Mouse (Mus musculus) embryonic facial prominence, embryonic 10.5 days (tissue): Measurements from ENCODE around the gene Mb21d2. TPM values are rescaled to one million over a fixed set of nuclear protein-coding genes. Genes with fewer than 3 reads are reported as not detected.

Source experiments
- DNase-seq: peaks from one replicate; pipeline ENCODE4 v3.0.0-alpha.2; 2017; ENCODE audit warnings: low spot score
- H3K27ac ChIP-seq: fragments of 300-500 bp; sonication (generic); replicated peaks from 2 replicates; pipeline ENCODE4 v1.5.1; 2016; ENCODE audit warnings: mild to moderate bottlenecking
- H3K27me3 ChIP-seq: fragments of 300-500 bp; sonication (generic); replicated peaks from 2 replicates; pipeline ENCODE4 v1.6.1; 2016; ENCODE audit warnings: low read depth, mild to moderate bottlenecking; ENCODE audit not compliant: poor library complexity, severe bottlenecking
- H3K36me3 ChIP-seq: fragments of 300-500 bp; sonication (generic); replicated peaks from 2 replicates; pipeline ENCODE4 v1.6.1; 2016; ENCODE audit warnings: mild to moderate bottlenecking, moderate library complexity
- H3K4me1 ChIP-seq: fragments of 300-500 bp; sonication (generic); 2 replicates; pipeline ENCODE4 v1.6.1; 2016
- H3K4me3 ChIP-seq: fragments of 300-500 bp; sonication (generic); 2 replicates; pipeline ENCODE4 v1.5.1; 2016; ENCODE audit warnings: mild to moderate bottlenecking, moderate library complexity
- H3K9me3 ChIP-seq: fragments of 300-500 bp; sonication (generic); 2 replicates; pipeline ENCODE4 v1.6.1; 2016; ENCODE audit warnings: mild to moderate bottlenecking
- WGBS: fragments of 180-500 bp; shearing (Covaris S2); methylation state at CpG from one replicate; pipeline ENCODE4 v1.1.7; 2016; 5-methylcytosine and 5-hydroxymethylcytosine counted together
- polyA plus RNA-seq: library from polyadenylated mRNA; unstranded; fragments of >200 nt; fragmentation: Nextera tagmentation; extraction: Ambion mirVana; gene quantifications from 2 replicates; pipeline ENCODE4 v1.2.1, GENCODE M21; 2016

Mb21d2 gene
- polyA plus RNA-seq, 1 experiment from 2014 or later, result 7.3 TPM

DNA sequence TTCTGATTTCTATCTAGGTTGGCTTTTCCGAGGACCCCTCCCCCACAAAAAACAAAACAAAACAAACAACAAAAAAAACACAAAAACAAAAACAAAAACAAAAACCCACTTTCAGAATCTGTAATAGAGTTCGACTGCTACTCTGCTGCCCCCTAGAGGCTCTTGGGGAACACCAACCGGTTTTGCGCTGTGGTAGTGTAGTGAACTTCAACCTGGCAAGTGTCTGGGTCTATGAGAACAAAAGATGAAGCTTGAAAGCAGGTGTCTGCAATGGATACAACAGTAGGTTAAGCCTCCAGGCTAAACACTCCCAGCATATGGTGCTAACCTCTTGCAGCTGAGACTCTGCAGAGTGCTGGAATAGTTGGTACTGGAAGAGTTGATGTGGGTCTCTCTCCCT is 136.4 kb downstream of the Mb21d2 start:
- Histone ChIP-seq H3K4me1 (no peaks in the 10 kb centered on the region), H3K4me3 (no peak overlapping the region), H3K27ac (no peak overlapping the region), H3K27me3 (no peaks in the 10 kb centered on the region), H3K36me3 (no peaks in the 10 kb centered on the region), H3K9me3 (no peaks in the 10 kb centered on the region)
- DNase-seq, result peak; percentile 54
- WGBS, result 3% methylated on average over 4 of the region's 4 CpGs

Other genes with a start within 250 kb of the Mb21d2 start
- gene Fgf12, start 176.6 kb downstream of the Mb21d2 start, polyA plus RNA-seq, result 2.3 and 2.5 TPM in 2 replicates